Mouse (Mus musculus): Measurements from ENCODE around the gene Dcaf8.
A peak's percentile ranks its signal among the peaks of the same experiment; 100 is the strongest.

Dcaf8 gene

GRCm38 (mm10) chr1:172218164-172218910 is 70.5 kb downstream of the Dcaf8 start:
- no peak for DNase-seq (ENCODE audit: low read depth, low spot score)

GRCm38 (mm10) chr1:172219451-172220406 is 71.8 kb downstream of the Dcaf8 start, which contains the start of gene Casq1:
TSS of gene Casq1 (minus strand) at chr1:172219868.
- no peak for DNase-seq (ENCODE audit: low read depth, low spot score)

- DNase-seq (ENCODE audit: low read depth, low spot score): no peak
Measured at GRCm38 (mm10) chr1:172220414-172220813, 72.5 kb downstream of the Dcaf8 start.

GRCm38 (mm10) chr1:172221297-172222063 is 73.6 kb downstream of the Dcaf8 start:
- DNase-seq (ENCODE audit: low read depth, low spot score): no peak

GRCm38 (mm10) chr1:172228209-172228608 is 80.3 kb downstream of the Dcaf8 start:
- no peak for DNase-seq (ENCODE audit: low read depth, low spot score)

GRCm38 (mm10) chr1:172229215-172229614 is 81.3 kb downstream of the Dcaf8 start:
- no peak for DNase-seq (ENCODE audit: low read depth, low spot score)

GRCm38 (mm10) chr1:172240945-172241708 is 93.2 kb downstream of the Dcaf8 start:
- DNase-seq (ENCODE audit: low read depth, low spot score): no peak

- no peak for DNase-seq (ENCODE audit: low read depth, low spot score)
Measured at GRCm38 (mm10) chr1:172242401-172242800, 94.5 kb downstream of the Dcaf8 start.

GRCm38 (mm10) chr1:172243547-172244205 is 95.8 kb downstream of the Dcaf8 start:
- DNase-seq (ENCODE audit: low read depth, low spot score): peak; percentile 8

- DNase-seq (ENCODE audit: low read depth, low spot score): peak; percentile 7
Measured at GRCm38 (mm10) chr1:172244645-172245044, 96.8 kb downstream of the Dcaf8 start.
